Mouse (Mus musculus) heart, adult 18-20 months (tissue): Measurements from ENCODE around the gene Asb18. TPM values are rescaled to one million over a fixed set of nuclear protein-coding genes. Genes with fewer than 3 reads are reported as not detected.
A peak's percentile ranks its signal among the peaks of the same experiment; 100 is the strongest.

Experiments
- DNase-seq, 2 experiments: peaks; one replicate each; pipeline ENCODE4 v3.0.0; 2021 to 2022; ENCODE audit warnings: mixed read lengths in 1 of 2
- total RNA-seq, 2 experiments: library from RNA; stranded (reverse); gene quantifications; 2 replicates each; pipeline ENCODE4 v1.2.3; 2021

The Asb18 gene
- total RNA-seq, 2 experiments from 2014 or later = 21.0 to 24.9 TPM

- no peak for DNase-seq
Measured at GRCm38 (mm10) chr1:89932616-89933015, 81.8 kb downstream of the Asb18 start.

- peak in 1 of 2 experiments; percentile 23 for DNase-seq
Measured at GRCm38 (mm10) chr1:89932021-89932423, 82.4 kb downstream of the Asb18 start.

DNA sequence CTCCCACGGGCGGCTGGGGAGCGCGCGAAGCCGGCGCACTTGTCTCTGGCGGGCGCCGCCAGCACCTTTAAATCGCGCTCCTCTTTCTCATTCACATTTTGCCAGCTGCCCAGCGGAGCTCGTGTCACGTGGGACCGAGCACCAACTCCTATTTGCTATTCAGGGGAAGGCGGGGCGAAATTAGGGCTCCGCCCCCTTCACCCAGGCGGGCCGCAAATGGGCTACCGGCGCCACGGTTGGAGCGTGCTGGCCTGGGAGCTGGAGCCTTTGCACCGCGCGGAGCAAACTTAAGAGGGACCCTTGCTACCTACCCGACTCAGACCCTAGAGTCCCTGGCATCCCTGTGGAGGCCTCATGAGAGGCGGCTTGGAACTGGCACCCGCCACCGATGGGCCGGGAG, 83.3 kb downstream of the Asb18 start, which contains the start of gene Gbx2:
Gene Gbx2 (minus strand): TSS at position 60 of the 400 bp plus-strand sequence.
- peak in 1 of 2 experiments; percentile 34 for DNase-seq

DNA sequence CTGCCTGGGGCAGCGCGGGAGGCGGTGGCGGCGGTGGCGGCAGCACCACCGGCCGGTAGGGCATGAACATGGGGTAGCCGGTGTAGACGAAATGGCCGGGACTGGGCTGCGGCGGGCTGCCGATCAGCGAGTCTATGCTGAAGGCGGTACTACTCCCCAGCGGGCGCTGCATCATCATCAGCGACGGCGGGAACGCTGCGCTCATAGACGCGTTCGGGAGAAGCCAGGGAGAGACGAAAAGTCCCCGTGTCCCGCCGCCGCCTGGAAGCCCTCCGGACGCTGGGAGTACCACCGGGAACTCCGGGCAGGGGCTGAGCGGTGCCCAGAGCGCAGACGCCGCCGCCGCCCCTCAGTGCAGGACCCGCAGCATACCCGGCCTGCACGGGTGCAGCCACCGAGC, 83.9 kb downstream of the Asb18 start:
- no peak for DNase-seq

GRCm38 (mm10) chr1:89929721-89930505, 84.6 kb downstream of the Asb18 start:
- peak in 1 of 2 experiments; percentile 28 for DNase-seq

DNA sequence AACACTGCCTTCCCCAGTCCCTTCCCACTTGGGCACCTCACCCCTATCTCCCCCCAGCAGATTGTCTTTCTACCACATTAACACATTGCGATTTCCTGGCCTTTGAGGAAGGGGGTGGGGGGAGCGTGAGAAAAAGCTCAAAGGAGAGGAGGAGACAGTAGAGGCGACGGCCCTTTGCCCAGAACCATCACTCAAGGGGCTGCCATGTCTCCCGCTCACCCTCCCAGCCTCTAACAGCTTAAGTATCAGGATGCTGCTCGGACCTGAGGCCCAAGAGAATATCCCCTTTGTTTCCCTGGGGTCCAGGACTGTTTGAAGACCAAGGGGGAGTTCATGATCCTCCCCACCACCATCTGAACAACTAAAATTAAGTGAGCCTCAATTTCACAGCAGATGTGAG, 85.3 kb downstream of the Asb18 start:
- DNase-seq = no peak

DNA sequence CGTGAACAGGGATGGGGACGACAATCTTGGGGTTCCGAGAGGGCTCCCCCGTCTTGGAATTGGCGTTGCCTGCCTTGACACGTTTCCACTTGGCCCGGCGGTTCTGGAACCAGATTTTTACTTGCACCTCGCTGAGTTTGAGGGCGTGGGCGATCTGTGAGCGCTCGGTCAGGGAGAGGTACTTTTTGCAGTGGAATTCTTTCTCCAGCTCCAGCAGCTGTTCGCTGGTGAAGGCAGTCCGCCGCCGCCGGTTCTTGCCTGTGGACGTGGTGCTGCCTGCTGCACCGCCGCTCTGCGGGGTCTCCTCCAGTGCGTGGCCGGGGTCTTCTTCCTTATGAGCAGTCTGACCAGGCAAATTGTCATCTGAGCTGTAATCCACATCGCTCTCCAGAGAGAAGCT, 85.8 kb downstream of the Asb18 start:
- DNase-seq = no peak

DNA sequence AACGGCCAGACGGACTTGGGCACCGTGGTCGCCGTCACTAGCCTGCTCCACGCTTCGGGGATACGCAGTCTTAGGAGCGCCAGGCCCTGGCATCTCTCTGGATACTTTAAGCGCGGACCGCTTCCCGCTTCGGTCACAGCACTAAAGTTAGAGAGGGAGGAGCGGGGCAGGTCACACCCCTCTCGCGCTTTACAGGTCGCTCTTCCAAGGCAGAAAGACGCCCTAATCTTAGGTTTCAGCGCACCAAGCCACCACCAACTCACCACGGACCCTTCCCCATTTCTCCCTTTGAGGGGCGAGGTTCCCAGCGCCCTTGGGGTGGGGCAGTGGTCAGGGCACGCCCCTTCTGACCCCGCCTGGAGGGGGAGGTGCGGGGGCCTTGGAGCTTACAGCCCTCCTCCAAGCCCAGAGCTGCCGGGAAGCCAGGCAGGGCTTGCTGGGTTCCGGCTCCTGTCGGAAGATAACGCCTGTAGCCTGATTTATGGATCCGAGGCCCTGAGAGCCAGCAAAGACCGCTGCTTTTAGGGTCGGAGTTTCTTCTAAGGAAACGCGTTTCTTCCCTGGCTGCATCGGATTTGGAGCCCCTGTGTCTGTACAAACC, 87.3 kb downstream of the Asb18 start:
- DNase-seq = no peak

- DNase-seq = no peak
Measured at GRCm38 (mm10) chr1:89926583-89927060, 87.8 kb downstream of the Asb18 start.

DNA sequence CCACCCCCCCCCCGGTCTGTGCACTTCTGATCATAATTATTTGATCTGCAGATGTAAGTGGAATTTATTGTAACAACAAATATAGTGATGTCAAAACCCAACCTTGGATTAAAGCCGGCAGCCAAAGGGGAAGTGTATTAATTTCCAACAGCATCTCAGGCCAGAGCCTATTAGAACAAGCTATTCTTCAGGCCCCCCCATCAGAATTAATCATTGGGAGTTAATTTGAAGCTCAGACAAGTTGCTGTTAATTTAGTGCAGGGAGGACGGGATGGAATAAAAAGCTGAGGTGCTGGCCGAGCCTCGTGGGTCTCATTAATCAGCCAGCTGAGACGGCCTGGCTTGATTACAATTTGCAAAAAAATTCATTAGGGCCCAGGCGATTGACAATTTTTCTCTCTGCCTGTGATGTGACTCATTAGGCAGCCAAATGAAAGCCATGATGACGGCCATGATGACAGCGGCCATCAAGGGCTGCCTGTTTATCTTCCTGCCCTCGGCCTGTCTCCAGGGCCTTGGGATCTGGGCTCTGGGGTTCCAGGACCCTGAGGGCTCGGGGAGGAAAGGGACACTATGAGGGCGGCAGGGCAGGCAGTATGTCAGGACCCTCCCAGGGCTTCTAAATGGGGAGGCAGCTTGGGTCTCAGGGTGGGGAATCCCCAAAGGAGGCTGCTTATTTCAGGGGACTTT, 88.8 kb downstream of the Asb18 start:
- DNase-seq = no peak

- DNase-seq = no peak
Measured at GRCm38 (mm10) chr1:89923642-89924020, 90.8 kb downstream of the Asb18 start.

- DNase-seq = no peak
Measured at GRCm38 (mm10) chr1:89922883-89923641, 91.4 kb downstream of the Asb18 start.

- no peak for DNase-seq
Measured at GRCm38 (mm10) chr1:89922282-89922681, 92.2 kb downstream of the Asb18 start.

DNA sequence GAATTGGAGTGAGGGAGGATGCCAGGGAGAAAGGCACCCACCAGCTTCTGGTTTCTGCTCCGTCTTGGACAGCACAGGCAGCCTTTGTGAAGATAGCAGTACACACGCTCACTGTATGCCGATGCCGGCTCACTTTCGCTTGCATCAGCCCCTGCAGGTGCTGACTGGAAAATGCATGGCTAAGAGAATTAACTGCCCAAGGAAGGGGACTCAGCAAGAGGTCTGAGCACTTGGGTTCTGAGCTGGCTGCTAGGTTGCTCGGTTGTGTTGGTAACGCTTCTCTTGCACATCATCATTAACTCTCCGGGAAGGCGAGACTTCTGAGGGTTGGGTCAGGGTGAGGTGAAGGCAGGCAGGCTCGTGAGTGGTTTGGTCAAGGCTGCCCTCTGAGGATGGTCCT, 92.7 kb downstream of the Asb18 start:
- DNase-seq = no peak

DNA sequence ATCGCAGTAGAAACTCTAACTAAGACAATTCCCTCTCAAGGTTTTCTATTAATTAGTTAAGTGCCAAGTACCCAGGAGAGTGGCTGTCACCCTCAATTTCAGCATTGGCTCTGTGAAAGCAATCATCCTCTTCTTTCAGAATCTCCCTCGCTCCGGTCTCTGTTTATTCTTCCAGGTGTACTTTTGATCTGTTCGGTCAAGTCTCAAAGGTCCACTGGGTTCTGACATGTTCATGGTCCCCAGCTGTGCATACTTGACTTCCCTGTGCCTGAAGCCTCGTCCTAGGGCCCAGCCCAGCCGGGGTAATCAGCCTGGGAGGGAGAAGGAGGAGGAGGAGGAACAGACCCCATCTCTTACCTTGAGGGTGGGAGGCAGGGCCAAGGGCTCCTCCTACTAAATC, 95.3 kb downstream of the Asb18 start:
- no peak for DNase-seq

DNA sequence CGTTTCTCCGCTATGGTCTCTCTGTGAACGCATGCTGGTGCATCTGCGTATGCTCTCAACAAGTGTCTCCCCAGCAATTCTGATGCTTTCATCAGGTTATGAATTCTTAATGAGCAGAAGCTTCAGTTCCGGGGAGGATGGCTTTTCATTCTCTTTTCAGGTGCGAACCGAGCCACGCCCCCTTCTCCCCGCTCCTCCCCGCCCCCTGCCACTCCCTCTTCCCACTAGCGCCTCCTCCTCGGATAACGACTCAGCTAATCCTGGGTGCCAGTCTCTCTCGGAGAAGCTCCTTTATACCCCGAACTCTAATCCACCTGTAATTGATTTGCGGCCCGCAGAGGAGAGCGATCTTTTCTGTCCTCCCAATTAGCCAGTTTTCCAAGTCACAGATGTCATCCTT, 96.4 kb downstream of the Asb18 start:
- DNase-seq = no peak

GRCm38 (mm10) chr1:89913611-89914010, 100.9 kb downstream of the Asb18 start:
- DNase-seq = no peak

- DNase-seq = no peak
Measured at GRCm38 (mm10) chr1:89912392-89912791, 102.1 kb downstream of the Asb18 start.

DNA sequence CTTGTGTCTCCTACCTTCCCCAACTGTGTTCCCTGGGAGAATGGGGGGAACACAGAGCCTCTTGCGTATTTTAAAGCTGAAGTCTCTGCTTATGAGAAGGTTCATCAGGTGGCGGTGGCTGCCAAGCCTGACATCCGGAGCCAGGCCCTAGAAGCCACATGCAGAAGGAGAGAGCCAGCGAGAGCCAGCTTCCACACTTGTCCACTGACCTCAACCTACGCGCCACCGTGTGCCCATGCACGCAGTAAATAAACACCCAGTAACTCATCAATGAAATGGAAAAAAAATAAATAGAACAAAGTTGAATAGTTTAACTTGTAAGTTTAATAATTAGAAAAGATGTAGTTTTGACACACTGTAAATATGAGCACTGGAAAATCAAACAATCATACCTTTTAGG, 104.7 kb downstream of the Asb18 start:
- no peak for DNase-seq

DNA sequence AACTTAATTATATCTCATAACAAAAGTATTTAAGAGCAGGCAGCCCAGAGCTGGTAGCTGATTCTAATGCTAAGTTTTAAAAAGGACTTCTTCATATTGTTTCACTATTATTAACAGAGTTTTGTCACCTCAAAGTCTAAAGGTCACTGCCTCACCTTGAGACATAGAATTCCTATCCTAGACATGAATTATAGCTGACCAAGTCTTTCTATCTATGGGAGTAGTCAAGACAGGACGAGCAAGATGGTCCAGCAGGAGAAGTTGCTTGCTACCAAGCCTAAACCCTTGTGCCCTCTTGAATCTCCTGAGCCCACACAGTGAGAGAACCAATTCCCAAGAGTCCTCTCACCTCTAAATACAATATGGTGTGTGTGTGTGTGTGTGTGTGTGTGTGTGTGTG, 111.8 kb downstream of the Asb18 start:
- DNase-seq = no peak

DNA sequence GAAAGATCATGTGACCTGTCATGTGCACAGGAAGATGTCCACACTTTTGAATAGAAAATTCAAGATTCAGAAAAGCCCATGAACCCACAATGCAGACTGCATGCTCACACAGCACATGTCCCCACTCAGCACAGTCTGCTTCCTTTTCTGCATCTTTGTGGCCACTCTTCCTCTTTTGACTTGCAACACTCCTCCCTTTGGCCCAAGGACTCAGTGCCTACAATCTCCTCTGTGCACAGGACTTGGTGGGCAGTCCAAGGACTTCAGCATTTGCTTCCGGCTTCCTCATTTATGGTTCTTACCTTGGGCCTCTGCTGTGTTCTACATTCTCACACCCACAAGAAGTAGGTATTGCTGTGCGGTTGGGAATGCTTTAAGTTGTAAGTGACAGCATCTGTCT, 112.2 kb downstream of the Asb18 start:
- peak in 1 of 2 experiments; percentile 11 for DNase-seq

- no peak for DNase-seq
Measured at GRCm38 (mm10) chr1:89901381-89901780, 113.1 kb downstream of the Asb18 start.
